Mouse (Mus musculus) heart, embryonic 15.5 days (tissue): ENCODE measurements around the gene Iqcf6. TPM values are rescaled to one million over a fixed set of nuclear protein-coding genes. Genes with fewer than 3 reads are reported as not detected.
"Not testable (repeated sequence)": the region's sequence is repeated elsewhere in the genome, so short reads cannot be mapped to it uniquely, and the experiment has no call there.

Source experiments
- ATAC-seq: fragments of 200-750 bp; cut with Nextera tagmentation; replicated peaks from 2 replicates; pipeline ENCODE4 v1.8.0; 2017; ENCODE audit warnings: low read depth, moderate TSS enrichment; ENCODE audit not compliant: insufficient number of reproducible peaks, insufficient read depth, low FRiP score
- H3K27ac ChIP-seq: fragments of 300-500 bp; sonication (generic); 2 replicates; pipeline ENCODE4 v1.5.1; 2015; ENCODE audit warnings: mild to moderate bottlenecking, inconsistent platforms
- H3K27me3 ChIP-seq: fragments of 300-500 bp; sonication (generic); 2 replicates; pipeline ENCODE4 v1.6.1; 2015; ENCODE audit warnings: inconsistent platforms
- H3K36me3 ChIP-seq: fragments of 300-500 bp; sonication (generic); 2 replicates; pipeline ENCODE4 v1.6.1; 2015; ENCODE audit warnings: mild to moderate bottlenecking, inconsistent platforms
- H3K4me1 ChIP-seq: fragments of 300-500 bp; sonication (generic); replicated peaks from 2 replicates; pipeline ENCODE4 v1.6.1; 2015; ENCODE audit warnings: inconsistent platforms
- H3K4me2 ChIP-seq: fragments of 300-500 bp; sonication (generic); 2 replicates; pipeline ENCODE4 v1.6.1; 2015; ENCODE audit warnings: inconsistent platforms, mild to moderate bottlenecking, moderate library complexity
- H3K4me3 ChIP-seq: fragments of 300-500 bp; sonication (generic); 2 replicates; pipeline ENCODE4 v1.5.1; 2015; ENCODE audit warnings: mild to moderate bottlenecking, inconsistent platforms
- H3K9ac ChIP-seq: fragments of 300-500 bp; sonication (generic); 2 replicates; pipeline ENCODE4 v1.6.1; 2015; ENCODE audit warnings: mild to moderate bottlenecking, inconsistent platforms
- H3K9me3 ChIP-seq: fragments of 300-500 bp; sonication (generic); replicated peaks from 2 replicates; pipeline ENCODE4 v1.6.1; 2016; ENCODE audit warnings: inconsistent platforms
- WGBS: fragments of 180-500 bp; shearing (Covaris S2); methylation state at CpG from one replicate; pipeline ENCODE4 v1.1.7; 2015; ENCODE audit warnings: mixed read lengths; 5-methylcytosine and 5-hydroxymethylcytosine counted together
- polyA plus RNA-seq: library from polyadenylated mRNA; unstranded; fragments of >200 nt; fragmentation: Nextera tagmentation; extraction: Ambion mirVana; gene quantifications from 2 replicates; pipeline ENCODE4 v1.2.1, GENCODE M21; 2015

Iqcf6 gene
- polyA plus RNA-seq, 1 experiment from 2014 or later = not detected

DNA sequence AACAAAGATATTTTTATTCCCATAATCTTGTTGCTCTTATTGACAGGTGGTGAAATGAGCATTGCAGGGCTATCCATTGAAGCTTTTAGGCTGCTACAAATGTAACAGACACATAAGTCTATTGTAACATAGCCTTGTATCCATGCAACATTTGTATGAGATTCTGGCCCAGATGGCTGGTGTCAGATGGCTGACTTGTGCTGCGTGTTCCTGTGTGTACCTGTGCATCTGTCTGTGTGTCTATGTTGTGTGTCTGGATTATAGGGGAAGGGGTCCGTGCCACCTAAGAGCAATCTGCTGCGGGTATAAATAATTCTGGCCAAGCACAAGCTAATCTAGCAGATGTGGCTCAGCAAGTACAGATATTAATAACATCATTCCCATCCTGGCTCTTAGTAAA, 8.9 kb upstream of the Iqcf6 start:
- Histone ChIP-seq H3K27ac (no peak overlapping the region), H3K4me1 (no peaks in the 10 kb centered on the region), H3K4me2 (no peak overlapping the region), H3K4me3 (no peak overlapping the region), H3K27me3 (0 out of 2 replicates have a peak, but pooled peaks cover 6% of the 10 kb centered on the region), H3K36me3 (no peaks in the 10 kb centered on the region), H3K9ac (no peak overlapping the region), H3K9me3 (no peaks in the 10 kb centered on the region)
- no peak for ATAC-seq
- 79% methylated on average over 3 of the region's 3 CpGs for WGBS

DNA sequence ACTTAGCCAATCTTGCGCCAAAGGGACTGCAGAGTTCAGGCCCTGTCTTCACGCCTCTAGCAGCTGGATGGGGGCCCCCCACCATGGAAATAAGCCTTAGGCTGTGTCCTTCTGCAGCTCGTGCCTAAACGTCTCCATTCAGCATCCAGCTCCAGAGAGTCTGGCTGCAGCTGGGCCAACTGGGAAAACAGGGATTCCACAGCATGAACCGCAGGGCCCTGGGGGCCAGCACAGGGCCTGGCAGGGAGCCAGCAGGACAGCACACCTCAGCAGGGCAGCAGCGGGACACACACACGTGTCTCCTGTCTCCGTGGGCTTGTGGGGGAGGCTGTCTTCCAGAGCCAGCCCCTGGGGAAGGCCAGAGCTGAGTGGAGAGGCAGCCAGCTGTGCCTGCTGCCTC, 1.4 kb downstream of the Iqcf6 start:
- not testable (repeated sequence) for H3K27ac ChIP-seq, ATAC-seq, H3K27me3 ChIP-seq, H3K9ac ChIP-seq, H3K36me3 ChIP-seq, H3K4me2 ChIP-seq, H3K9me3 ChIP-seq, H3K4me1 ChIP-seq, H3K4me3 ChIP-seq
- 21% methylated on average over 8 of the region's 8 CpGs for WGBS

DNA sequence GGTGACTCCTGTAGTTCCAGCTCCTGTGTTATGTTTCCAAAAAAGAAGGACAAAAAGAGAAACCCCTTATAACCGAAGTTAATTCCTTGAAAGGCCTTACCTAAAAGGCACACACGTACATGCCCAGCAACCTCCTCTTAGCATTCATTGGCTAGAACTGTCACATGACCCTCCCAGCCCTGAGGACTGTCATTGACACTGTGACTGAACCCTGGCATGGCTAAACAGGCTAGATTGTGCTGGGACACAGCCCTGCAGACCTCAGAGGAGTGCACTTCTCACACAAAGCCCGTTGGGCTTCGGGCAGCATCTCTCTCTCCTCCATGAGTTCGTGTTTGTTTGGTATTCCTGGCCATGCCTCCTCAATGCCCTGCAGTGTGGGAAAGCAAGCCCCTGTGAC, 5.8 kb downstream of the Iqcf6 start:
- no peak overlapping the region for H3K4me2 ChIP-seq
- no peaks in the 10 kb centered on the region for H3K27me3 ChIP-seq
- WGBS = 59% methylated on average over 5 of the region's 5 CpGs
- no peaks in the 10 kb centered on the region for H3K4me1 ChIP-seq
- H3K4me3 ChIP-seq = no peak overlapping the region
- no peaks in the 10 kb centered on the region for H3K9me3 ChIP-seq
- no peak overlapping the region for H3K9ac ChIP-seq
- no peak overlapping the region for H3K27ac ChIP-seq
- no peak for ATAC-seq
- H3K36me3 ChIP-seq = no peaks in the 10 kb centered on the region

DNA sequence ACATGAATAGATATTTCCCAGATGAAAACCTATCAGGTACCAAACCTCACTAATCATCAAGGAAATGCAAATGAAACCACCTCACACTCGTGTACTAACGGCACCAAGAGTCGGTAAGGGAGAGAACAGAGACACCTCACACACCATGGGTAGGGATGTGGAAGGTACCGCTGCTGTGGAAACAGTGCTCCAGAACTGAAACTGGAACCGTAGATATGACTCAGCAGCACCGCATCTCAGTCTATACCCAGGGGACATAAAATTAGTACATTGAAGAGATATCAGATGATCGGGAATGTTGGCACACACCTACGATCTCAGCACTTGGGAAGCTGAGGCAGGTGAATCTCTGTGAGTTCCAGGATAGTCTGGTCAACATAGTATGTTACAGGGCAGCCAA, 11.8 kb downstream of the Iqcf6 start:
- Histone ChIP-seq H3K36me3 (no peaks in the 10 kb centered on the region), H3K27ac (no peak overlapping the region), H3K4me2 (no peak overlapping the region), H3K4me3 (no peak overlapping the region), H3K4me1 (no peaks in the 10 kb centered on the region), H3K9ac (no peak overlapping the region), H3K27me3 (no peaks in the 10 kb centered on the region), H3K9me3 (no peaks in the 10 kb centered on the region)
- 87% methylated on average over 8 of the region's 8 CpGs for WGBS
- no peak for ATAC-seq

DNA sequence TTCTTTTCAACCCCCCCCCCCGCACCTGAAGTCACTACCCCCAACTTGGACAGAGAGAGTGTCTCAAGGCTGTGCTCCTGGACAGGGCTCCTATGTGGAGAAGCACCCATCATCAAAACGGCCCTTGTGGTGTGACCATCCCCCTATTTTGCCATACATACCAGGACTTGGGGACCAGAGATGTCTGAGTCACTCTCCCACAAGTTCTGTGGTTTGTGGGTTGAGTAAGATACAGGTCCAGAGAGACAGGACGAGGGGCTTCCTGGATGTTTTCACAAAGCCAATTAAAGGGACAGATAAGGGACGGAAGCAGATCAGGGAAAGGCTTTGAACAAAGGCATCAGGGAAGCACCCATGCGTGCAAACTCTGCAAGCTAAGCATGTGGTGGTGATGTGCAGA, 15.0 kb downstream of the Iqcf6 start:
- WGBS = 30% methylated on average over 5 of the region's 5 CpGs
- Histone ChIP-seq H3K36me3 (no peaks in the 10 kb centered on the region), H3K27me3 (no peaks in the 10 kb centered on the region; the same call in 1 of the 2 replicates)

DNA sequence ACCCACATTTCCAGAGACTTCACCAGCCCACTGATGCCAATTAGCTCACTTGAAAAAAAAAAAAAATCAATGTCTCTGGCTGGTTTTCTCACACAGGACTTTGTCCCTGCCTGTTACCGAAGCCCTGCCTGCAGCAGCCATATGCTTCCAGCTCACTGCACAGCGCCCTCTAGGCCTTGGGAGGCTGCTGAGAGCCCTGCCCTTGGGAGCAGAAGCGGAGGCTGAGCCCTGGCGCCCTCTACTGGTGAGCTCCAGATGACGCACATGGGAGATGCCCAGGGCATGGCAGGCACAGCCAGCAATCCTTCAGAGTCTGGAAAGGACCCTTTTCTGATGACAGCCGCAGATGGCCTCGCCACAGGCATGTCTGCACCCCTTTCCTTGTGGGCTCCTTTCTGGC, 16.7 kb downstream of the Iqcf6 start:
- Histone ChIP-seq H3K4me1 (no peaks in the 10 kb centered on the region), H3K4me2 (no peak overlapping the region), H3K27me3 (peaks cover 12% of the 10 kb centered on the region), H3K36me3 (no peaks in the 10 kb centered on the region), H3K4me3 (no peak overlapping the region), H3K9ac (no peak overlapping the region), H3K27ac (no peak overlapping the region), H3K9me3 (no peaks in the 10 kb centered on the region)
- WGBS = 30% methylated on average over 7 of the region's 7 CpGs
- no peak for ATAC-seq

More for the DNA sequence above, 15.0 kb downstream of the Iqcf6 start:
- H3K4me2 ChIP-seq = no peak overlapping the region
- ATAC-seq = no peak
- H3K9ac ChIP-seq = no peak overlapping the region
- H3K4me3 ChIP-seq = no peak overlapping the region
- no peaks in the 10 kb centered on the region for H3K4me1 ChIP-seq
- H3K9me3 ChIP-seq = no peaks in the 10 kb centered on the region
- H3K27ac ChIP-seq = no peak overlapping the region

DNA sequence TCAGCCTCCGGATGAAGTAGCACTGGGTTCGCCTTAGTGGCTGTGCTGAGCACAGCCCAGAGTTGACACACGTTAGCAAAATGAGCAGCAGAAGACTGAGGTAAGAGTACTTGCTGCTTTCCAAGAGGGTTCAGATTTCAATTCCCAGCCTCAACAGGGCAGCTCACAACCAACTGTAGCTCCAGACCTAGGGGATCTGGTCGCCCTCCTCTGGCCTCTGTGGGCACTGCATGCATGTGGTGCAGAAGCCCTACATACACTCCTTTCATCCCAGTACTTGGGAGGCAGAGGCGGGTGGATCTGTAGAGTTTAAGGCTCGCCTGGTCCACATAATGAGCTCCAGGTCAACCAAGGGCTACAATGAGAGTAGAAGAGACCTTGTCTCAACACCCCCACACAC, 17.4 kb downstream of the Iqcf6 start:
- WGBS = 62% methylated on average over 6 of the region's 6 CpGs
- no peaks in the 10 kb centered on the region for H3K9me3 ChIP-seq
- no peaks in the 10 kb centered on the region for H3K4me1 ChIP-seq
- H3K27me3 ChIP-seq = peaks cover 13% of the 10 kb centered on the region
- ATAC-seq = no peak
- H3K9ac ChIP-seq = no peak overlapping the region
- no peak overlapping the region for H3K4me3 ChIP-seq
- H3K4me2 ChIP-seq = no peak overlapping the region
- H3K27ac ChIP-seq = no peak overlapping the region
- H3K36me3 ChIP-seq = no peaks in the 10 kb centered on the region

DNA sequence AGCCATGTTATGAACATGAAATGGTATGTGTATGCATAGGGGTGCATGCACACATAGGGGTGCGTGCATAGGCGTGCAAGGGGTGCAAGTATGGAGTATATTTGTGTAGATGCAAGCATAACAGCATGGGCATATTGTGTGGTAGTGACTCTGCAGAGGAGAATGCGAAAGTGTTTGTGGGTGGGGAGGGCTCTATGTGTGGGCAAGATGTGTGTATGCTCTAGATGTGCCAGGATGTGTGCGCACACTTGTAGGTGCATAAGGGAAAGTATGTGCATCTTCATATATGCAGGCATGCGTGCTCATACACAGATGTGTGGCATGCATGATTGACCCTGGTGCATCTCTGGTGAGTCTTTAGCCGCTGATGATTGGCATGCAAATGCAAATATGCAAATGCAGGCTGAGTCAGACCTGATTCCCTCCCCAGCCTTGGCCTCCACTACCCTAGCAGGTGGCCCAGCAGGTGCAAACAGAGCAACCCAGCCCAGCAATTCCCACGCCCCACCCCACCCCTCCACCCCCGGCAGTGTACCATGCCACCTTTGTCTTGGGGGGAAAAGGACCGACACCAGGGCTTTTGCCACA, 19.4 kb downstream of the Iqcf6 start:
- no peaks in the 10 kb centered on the region for H3K4me1 ChIP-seq
- no peak overlapping the region for H3K9ac ChIP-seq
- 76% methylated on average over 9 of the region's 9 CpGs for WGBS
- no peaks in the 10 kb centered on the region for H3K9me3 ChIP-seq
- H3K27ac ChIP-seq = no peak overlapping the region
- H3K4me2 ChIP-seq = no peak overlapping the region
- H3K27me3 ChIP-seq = peaks cover 15% of the 10 kb centered on the region
- no peak for ATAC-seq
- no peaks in the 10 kb centered on the region for H3K36me3 ChIP-seq
- H3K4me3 ChIP-seq = no peak overlapping the region

DNA sequence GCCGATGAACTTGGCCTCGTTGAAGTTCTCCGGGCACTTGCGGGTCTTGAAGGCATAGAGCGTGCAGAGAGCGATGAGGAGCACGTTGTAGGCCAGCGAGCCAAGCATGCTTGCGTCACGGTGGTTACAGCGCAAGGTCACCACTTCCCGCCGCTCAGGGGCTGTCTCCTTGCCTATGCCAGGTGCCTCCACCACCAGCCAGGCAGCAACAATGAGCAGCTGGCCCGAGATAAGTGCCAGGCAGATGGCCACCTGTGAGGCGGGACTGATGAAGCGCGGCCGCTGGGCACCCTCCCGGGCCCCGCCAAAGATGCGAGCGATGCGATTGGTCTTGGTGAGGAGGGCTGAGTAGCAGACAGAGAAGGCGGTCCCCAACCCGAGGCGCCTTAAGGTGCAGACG, 20.8 kb downstream of the Iqcf6 start:
- 59% methylated on average over 27 of the region's 27 CpGs for WGBS
- no peak overlapping the region for H3K27ac ChIP-seq
- no peak overlapping the region for H3K4me2 ChIP-seq
- H3K9me3 ChIP-seq = no peaks in the 10 kb centered on the region
- H3K4me1 ChIP-seq = no peaks in the 10 kb centered on the region
- H3K9ac ChIP-seq = no peak overlapping the region
- no peak overlapping the region for H3K4me3 ChIP-seq
- ATAC-seq = no peak
- H3K27me3 ChIP-seq = peaks cover 20% of the 10 kb centered on the region
- no peaks in the 10 kb centered on the region for H3K36me3 ChIP-seq

DNA sequence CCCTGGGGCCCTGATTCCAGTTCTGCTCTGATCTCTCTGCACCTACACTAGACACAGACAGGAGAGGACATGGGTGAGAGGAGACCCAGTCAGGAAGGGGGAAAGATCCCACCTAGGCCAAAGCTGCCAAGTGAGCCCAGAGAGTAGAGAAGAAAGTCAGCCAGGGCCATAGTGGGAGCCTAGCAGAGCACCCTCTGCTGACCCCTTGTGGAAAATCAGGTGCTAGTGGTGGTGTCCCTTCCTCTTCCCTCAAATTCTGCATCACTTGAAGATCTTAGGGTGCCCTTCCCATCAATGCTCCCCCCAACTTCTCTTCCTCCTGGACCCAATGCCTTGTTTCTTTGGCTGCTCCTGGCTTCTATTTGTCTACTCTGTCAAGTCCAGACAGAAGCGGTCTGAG, 26.3 kb downstream of the Iqcf6 start:
- no peak overlapping the region for H3K9ac ChIP-seq
- H3K9me3 ChIP-seq = no peaks in the 10 kb centered on the region
- no peak overlapping the region for H3K27ac ChIP-seq
- H3K27me3 ChIP-seq = peaks cover 53% of the 10 kb centered on the region
- 65% methylated on average over 1 of the region's 1 CpGs for WGBS
- H3K36me3 ChIP-seq = no peaks in the 10 kb centered on the region
- peaks cover 8% of the 10 kb centered on the region for H3K4me1 ChIP-seq
- H3K4me2 ChIP-seq = no peak overlapping the region
- ATAC-seq = no peak
- no peak overlapping the region for H3K4me3 ChIP-seq

DNA sequence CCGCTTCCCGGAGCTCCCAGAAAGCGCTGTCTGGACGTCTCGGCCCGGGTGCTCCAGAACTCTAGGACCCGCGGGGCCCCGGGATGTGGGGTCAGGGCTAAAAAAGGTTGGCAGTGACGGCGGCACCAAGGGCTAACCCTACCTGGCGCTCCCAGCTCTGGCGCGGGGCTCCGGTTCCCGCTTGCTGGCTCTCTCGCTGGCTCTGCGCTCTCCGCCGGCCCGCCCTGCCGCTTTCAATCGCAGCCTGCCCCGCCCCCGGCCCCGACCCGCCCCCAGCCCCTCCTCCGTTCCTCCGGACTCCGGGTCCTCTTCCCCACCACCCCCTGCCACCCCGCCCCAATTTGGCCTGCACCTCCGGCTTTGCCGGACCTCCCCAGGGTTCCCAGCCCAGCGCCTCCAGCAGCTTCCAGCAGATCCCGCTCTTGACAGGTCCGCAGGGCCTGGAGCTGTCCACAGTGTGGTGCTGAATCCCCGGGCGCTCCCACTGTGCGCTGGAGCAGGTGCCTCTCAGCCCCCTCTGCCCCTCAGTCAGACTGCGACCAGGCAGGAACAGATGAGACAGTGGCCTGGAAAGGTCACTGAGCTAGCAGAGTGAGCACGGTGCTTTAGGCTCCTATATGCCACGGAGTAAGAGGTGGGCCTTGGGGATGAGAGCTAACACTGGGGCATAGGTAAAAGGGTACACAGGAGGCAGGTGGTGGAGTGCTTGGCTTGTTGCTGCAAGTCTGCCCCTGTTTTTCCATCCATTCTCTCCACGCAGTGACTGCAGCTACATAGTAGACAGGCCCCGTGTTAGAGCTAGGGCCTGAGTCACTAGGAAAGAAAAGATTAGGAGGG, 29.7 kb downstream of the Iqcf6 start, which contains the start of gene Grm2:
Gene Grm2 (minus strand): TSS at position 199 of the 837 bp plus-strand sequence.
- H3K27me3 ChIP-seq = peaks cover 44% of the 10 kb centered on the region

DNA sequence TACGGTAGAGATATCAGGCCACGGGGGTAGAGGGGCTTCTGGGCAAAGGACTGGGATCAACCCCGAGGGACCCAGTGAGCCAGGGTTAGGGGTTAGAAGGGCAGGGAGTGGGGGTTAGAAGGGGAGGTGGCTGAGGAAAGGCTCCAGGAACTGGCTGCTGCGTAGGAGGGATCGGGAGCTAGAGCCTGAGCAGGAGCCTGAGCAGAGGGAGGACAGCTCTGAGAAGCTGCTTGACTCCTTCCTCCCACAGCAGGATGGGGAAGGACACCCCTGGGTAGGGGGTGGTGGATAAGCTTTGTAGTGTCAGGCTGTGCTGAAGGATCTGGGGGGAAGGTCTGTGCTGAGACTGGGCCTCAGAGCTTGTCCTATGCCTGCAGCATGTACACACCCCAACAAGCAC, 30.4 kb downstream of the Iqcf6 start:
- 32% methylated on average over 5 of the region's 5 CpGs for WGBS
- Histone ChIP-seq H3K4me1 (peaks cover 14% of the 10 kb centered on the region), H3K4me2 (no peak overlapping the region), H3K9me3 (no peaks in the 10 kb centered on the region), H3K27me3 (peaks cover 41% of the 10 kb centered on the region), H3K9ac (no peak overlapping the region), H3K36me3 (peaks cover 23% of the 10 kb centered on the region), H3K27ac (no peak overlapping the region), H3K4me3 (no peak overlapping the region)
- ATAC-seq = no peak

More for the DNA sequence above, 29.7 kb downstream of the Iqcf6 start, which contains the start of gene Grm2:
- H3K36me3 ChIP-seq = peaks cover 17% of the 10 kb centered on the region; the same call in 1 of the 2 replicates
- peak within 1 kb of the TSS; percentile 59 for H3K4me2 ChIP-seq
- H3K27ac ChIP-seq = no peak within 1 kb of the TSS
- 1% methylated on average over 33 of the region's 44 CpGs for WGBS
- peak within 1 kb of the TSS; percentile 30 for H3K4me3 ChIP-seq
- H3K9ac ChIP-seq = no peak within 1 kb of the TSS
- no peaks in the 10 kb centered on the region for H3K9me3 ChIP-seq
- peak; percentile 61 for ATAC-seq
- H3K4me1 ChIP-seq = peaks cover 8% of the 10 kb centered on the region
